Mouse (Mus musculus) cortical plate, adult 2 months (tissue): ENCODE data around the gene Myo7a. TPM values are rescaled to one million over a fixed set of nuclear protein-coding genes. Genes with fewer than 3 reads are reported as not detected.
A peak's percentile ranks its signal among the peaks of the same experiment; 100 is the strongest.

Experiments
- H3K27ac ChIP-seq: fragments of 200-500 bp; 2 replicates; pipeline ENCODE4 v1.5.1; 2012; ENCODE audit warnings: low read length, control low read depth, inconsistent platforms; ENCODE audit not compliant: insufficient read depth
- H3K4me1 ChIP-seq: fragments of 200-500 bp; 2 replicates; pipeline ENCODE4 v1.6.1; 2011; ENCODE audit warnings: low read length; ENCODE audit not compliant: control insufficient read depth, insufficient read depth
- H3K4me3 ChIP-seq: fragments of 200-500 bp; 2 replicates; pipeline ENCODE4 v1.5.1; 2011; ENCODE audit warnings: mild to moderate bottlenecking, low read length, control low read depth; ENCODE audit not compliant: insufficient read depth
- CTCF ChIP-seq: fragments of 200-500 bp; IDR thresholded peaks from 2 replicates; pipeline ENCODE4 v1.5.1; 2011; ENCODE audit warnings: mild to moderate bottlenecking, control low read depth, low read length; ENCODE audit not compliant: insufficient read depth; ENCODE audit errors: extremely low read depth
- POLR2A ChIP-seq: fragments of 200-500 bp; IDR thresholded peaks from 2 replicates; pipeline ENCODE4 v1.6.1; 2011; ENCODE audit warnings: mild to moderate bottlenecking, low read length, control low read depth; ENCODE audit not compliant: insufficient read depth; ENCODE audit errors: extremely low read depth
- polyA plus RNA-seq: library from polyadenylated mRNA; depleted of rRNA; stranded (reverse); fragments of >200 nt; gene quantifications from 2 replicates; pipeline ENCODE4 v1.2.3, GENCODE M21; 2012

Myo7a gene
- polyA plus RNA-seq, 1 experiment: 20.3 TPM

DNA sequence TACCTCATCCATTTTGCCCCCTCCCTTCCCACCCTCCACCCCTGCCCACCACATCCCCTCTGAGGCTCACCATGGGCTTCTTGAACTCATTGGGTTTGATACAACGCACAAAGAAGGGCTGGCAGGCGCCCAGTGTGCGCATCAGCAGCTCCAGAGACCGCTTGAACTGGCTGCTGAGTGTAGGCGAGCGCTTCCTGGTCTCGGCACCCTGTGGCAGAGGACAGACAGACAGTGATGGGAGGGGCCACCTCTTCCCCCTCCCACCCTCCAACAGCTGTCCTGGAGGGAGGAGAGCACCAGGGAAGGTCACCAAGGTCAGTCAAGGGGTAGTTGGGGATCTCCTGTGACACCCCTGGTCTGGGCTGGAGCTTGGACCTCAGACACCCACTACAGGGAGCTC is 34.0 kb downstream of the Myo7a start:
- no peak for TF ChIP-seq CTCF
- TF ChIP-seq POLR2A: no peak
- no peak overlapping the region for H3K4me3 ChIP-seq
- no peaks in the 10 kb centered on the region for H3K4me1 ChIP-seq
- H3K27ac ChIP-seq: no peak overlapping the region

DNA sequence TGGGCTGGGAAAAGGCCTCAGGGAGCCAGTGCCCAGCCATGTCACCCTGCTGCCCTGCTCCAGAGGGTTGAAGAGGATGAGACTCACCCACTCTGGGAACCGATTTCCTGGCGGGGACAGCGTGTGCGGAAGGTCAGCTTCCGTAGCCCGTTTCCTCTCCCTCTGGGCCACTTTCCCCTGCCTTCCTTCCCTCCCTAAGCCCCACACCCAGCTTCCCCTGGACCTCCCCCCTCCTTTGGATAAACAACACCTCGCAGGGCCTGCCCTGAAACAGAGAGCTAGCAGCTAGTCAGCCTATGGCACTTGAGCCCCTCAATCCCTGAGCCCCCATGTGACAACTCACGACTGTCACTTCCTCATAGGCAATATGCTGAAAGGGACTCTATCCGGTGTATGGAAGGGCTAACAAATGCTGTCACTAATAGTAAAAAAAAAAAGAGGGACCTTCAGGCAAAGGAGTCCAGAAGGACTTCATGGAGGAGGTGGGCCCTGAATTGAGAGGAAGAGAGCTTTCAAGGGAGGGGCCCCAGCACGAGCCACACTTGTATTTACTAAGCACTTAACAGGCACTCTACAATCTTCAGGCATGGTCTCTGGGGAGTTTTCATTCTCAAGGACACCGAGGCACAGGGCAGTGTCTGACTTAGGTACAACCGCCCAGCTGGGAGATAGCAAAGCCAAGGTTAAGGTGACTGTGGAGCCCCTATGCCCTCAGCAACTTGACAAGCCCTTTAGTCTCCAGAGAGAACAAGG is 34.6 kb downstream of the Myo7a start:
- Histone ChIP-seq H3K27ac (no peak overlapping the region), H3K4me1 (no peaks in the 10 kb centered on the region), H3K4me3 (no peak overlapping the region)
- TF ChIP-seq POLR2A: no peak
- no peak for TF ChIP-seq CTCF

DNA sequence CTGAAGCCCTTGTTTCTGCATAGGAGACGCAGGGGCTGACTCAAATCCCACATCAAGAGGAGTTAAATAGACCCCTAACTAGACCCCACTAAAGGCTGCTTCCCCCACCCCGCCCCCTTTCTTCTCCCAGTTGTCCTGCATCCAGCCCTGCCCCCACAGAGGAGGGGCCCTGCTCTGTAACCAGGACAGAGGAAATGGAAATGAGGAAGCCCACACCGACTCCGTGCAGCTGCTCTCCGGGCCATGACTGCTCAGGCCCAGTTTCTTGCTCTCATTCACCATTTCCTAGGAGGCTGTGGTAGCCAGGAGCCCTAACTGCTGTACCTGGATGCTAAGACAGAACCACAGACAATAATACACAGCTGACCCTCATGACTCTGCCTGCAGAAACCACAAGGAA is 36.9 kb downstream of the Myo7a start:
- Histone ChIP-seq H3K27ac (no peak overlapping the region), H3K4me1 (no peaks in the 10 kb centered on the region), H3K4me3 (no peak overlapping the region)
- TF ChIP-seq POLR2A (no peak), CTCF (no peak)

DNA sequence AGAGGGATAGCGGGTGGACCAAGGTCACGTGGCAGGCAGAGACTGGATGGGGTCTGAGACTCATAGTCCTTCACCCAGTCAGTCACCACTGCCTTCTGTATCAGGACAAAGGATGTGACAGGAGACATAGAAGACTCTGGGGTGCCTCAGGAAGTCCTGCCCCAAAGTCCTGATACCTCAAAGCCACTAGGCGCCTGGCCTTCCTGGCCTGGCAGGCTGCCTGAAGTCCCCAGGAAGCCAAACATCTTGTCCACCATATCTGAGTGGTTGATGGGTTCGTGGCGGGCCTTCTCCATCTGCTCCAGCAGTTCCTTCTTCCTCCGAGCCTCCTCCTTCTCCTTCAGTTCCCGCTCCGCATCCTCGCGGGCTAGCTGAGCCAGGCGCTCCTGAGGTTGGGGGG is 41.9 kb downstream of the Myo7a start:
- Histone ChIP-seq H3K27ac (no peak overlapping the region), H3K4me3 (no peak overlapping the region), H3K4me1 (no peaks in the 10 kb centered on the region)
- no peak for TF ChIP-seq POLR2A
- TF ChIP-seq CTCF: no peak

DNA sequence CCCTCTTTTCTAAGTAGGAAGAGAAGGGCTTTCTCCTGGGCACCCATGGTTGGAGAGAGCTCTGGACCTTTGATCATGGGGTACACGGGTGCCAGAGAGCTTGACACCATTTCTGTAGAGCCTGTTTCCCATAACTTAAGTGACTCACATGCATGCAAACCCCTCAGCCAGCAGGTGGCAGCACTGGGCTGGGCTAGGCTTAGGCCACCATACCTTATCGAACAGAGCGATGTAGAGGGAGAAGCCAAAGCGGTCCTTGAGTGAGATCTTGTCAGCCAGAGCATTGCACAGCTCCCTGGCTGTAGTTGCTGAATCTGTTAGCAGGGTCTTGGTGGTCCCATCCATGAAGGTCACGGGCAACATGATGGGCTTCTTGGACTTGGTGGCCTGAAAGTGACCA is 47.7 kb downstream of the Myo7a start:
- Histone ChIP-seq H3K4me3 (no peak overlapping the region), H3K27ac (no peak overlapping the region), H3K4me1 (no peaks in the 10 kb centered on the region)
- no peak for TF ChIP-seq POLR2A
- peak; percentile 96 for TF ChIP-seq CTCF

DNA sequence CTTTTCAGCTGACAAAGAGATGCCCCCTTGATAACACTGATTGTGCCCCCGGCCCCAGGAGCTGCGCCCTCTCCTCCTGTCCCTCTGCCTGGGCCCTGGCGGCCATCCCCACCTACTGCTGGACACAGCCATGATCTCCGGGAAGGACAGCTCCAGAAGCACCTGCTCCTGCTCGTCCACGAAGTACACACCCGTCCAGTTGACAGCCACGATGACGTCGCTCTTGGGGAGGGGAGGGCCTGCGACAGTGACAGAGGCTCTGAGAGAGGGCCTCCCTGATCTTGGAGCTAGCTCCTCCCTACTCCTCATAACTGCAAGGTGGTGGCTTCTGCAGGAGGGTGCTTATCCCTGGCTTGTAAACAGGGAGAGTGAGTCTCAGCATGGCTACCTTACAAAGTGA is 53.1 kb downstream of the Myo7a start:
- H3K4me3 ChIP-seq: no peak overlapping the region
- no peak overlapping the region for H3K27ac ChIP-seq
- H3K4me1 ChIP-seq: no peaks in the 10 kb centered on the region
- TF ChIP-seq CTCF (no peak), POLR2A (no peak)

DNA sequence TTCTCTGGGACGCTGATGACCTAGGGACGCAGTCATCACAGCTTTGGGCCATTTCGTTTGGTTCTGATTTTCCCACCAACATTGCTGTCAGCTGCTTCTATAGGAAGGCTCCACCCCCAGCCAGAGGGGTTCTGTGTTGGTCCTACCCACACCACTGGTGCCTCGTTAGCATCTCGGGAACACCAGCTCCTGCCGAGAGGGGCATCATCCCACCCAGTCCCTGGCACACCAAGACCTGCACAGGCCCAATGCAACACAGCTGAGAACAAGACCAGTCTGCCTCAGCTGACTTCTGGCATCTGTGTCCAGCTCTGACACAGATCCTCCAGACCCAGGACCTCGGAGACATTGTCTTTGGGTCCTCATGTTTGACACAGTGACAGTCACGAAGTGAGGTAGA is 64.4 kb downstream of the Myo7a start:
- H3K27ac ChIP-seq: no peak overlapping the region
- TF ChIP-seq POLR2A (no peak), CTCF (no peak)
- no peak overlapping the region for H3K4me3 ChIP-seq
- no peaks in the 10 kb centered on the region for H3K4me1 ChIP-seq

DNA sequence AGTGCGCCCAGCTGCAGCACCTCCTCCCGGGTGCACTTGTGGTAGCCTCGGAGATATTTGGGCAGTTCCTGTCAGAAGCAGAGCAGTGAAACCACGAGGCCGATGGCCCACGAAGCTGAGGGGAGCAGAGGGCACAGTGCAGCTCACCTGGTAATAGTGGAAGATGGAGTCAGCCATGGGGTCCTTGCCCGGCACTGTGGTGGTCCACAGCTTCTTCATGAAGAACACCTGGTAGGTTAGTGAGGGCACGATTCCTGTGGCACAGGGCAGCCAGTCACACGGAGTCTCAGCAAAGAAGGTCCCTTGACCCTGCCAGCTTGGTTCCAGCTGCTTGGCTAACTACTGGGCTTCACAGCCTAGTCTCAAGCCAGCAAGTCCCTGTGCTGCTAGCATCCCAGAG is 64.9 kb downstream of the Myo7a start:
- TF ChIP-seq CTCF (no peak), POLR2A (no peak)
- no peak overlapping the region for H3K4me3 ChIP-seq
- H3K4me1 ChIP-seq: no peaks in the 10 kb centered on the region
- H3K27ac ChIP-seq: no peak overlapping the region

DNA sequence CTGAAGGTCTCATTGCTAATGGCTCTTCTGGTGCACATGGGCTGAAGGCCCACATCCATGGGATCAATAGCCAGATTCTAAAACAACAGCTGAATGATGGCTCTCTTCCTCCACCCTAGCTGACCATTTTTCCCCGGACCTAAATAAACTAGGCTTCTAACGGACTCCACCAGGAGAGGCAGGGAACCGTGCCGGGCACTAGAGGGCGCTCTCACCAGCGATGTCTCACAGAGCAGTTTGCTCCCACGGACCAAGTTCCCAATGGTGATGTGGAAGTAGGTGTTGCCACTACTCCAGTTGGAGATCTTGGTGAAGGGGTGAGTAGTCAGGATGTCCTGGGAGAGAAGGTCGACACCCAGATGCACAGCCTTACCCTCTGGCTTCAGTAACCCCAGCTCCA is 67.3 kb downstream of the Myo7a start:
- H3K4me3 ChIP-seq: no peak overlapping the region
- H3K4me1 ChIP-seq: no peaks in the 10 kb centered on the region
- no peak overlapping the region for H3K27ac ChIP-seq
- no peak for TF ChIP-seq POLR2A
- peak; percentile 62 for TF ChIP-seq CTCF

DNA sequence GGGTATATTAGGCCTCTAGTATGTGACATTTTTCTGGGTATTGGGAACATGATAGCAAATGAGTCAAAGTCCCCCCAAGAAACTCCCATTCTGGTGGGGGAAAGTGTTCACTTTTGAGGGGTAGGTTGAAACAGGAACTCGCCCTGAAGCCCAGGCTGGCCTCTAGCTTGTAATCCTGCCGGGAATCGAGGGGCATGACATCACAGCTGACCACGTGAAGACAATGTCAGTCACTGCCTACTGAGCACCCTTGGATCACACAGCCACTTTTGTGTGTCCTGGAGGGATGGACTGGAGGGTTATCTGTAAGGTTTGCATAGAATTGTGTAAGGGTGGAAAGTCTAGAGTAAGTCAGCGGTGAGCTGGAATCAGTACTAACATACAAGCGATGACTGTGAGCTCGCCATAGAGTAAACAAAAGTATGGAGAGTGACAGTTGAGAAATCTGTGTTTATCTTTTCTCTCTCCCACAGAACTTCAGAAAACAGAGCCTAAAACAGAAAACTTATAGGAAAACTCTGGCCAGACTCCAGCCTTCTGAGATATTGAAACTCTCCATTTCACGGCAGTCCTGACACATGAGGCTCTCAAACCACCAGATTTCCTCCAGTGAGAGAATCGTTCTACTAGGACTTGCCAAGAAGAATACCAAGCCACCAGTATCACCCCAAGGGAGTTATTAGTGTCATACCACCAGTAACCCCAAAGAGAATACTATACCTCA is 71.1 kb downstream of the Myo7a start:
- H3K27ac ChIP-seq: no peak overlapping the region
- TF ChIP-seq POLR2A (no peak), CTCF (no peak)
- H3K4me3 ChIP-seq: no peak overlapping the region
- H3K4me1 ChIP-seq: no peaks in the 10 kb centered on the region
